Mouse (Mus musculus) heart, embryonic 14.5 days (tissue): ENCODE data around the gene Armc10. TPM values are rescaled to one million over a fixed set of nuclear protein-coding genes. Genes with fewer than 3 reads are reported as not detected.
A peak's percentile ranks its signal among the peaks of the same experiment; 100 is the strongest.

Experiments used
- ATAC-seq: fragments of 200-750 bp; cut with Nextera tagmentation; 2 replicates; pipeline ENCODE4 v1.8.0; 2017; ENCODE audit warnings: low read depth, moderate TSS enrichment; ENCODE audit not compliant: insufficient number of reproducible peaks, insufficient read depth, low FRiP score
- H3K27ac ChIP-seq, 2 experiments: fragments of 200-500 bp in 1 of 2; fragments of 300-500 bp in 1 of 2; sonication (generic) in 1 of 2; replicated peaks in 1 of 2; 2 replicates each; pipeline ENCODE4 v1.5.1; 2012 to 2014; ENCODE audit warnings: low read depth in 2 of 2, low read length in 2 of 2, control low read depth in 1 of 2, mild to moderate bottlenecking in 1 of 2, mixed read lengths in 1 of 2; ENCODE audit not compliant: control insufficient read depth in 1 of 2, insufficient read depth in 1 of 2
- H3K27me3 ChIP-seq: fragments of 300-500 bp; sonication (generic); 2 replicates; pipeline ENCODE4 v1.6.1; 2014; ENCODE audit warnings: mild to moderate bottlenecking, low read length, control low read depth; ENCODE audit not compliant: control insufficient read depth, insufficient read depth
- H3K36me3 ChIP-seq: fragments of 300-500 bp; sonication (generic); 2 replicates; pipeline ENCODE4 v1.6.1; 2014; ENCODE audit warnings: mild to moderate bottlenecking, control low read depth, low read length, mixed read lengths; ENCODE audit not compliant: control insufficient read depth, insufficient read depth
- H3K4me1 ChIP-seq, 2 experiments: fragments of 200-500 bp in 1 of 2; fragments of 300-500 bp in 1 of 2; sonication (generic) in 1 of 2; 2 replicates each; pipeline ENCODE4 v1.6.1; 2012 to 2014; ENCODE audit warnings: low read length in 2 of 2, control low read depth in 1 of 2, mixed read lengths in 1 of 2; ENCODE audit not compliant: control insufficient read depth in 2 of 2, insufficient read depth in 2 of 2
- H3K4me2 ChIP-seq: fragments of 300-500 bp; sonication (generic); 2 replicates; pipeline ENCODE4 v1.6.1; 2014; ENCODE audit warnings: mild to moderate bottlenecking, low read length
- H3K4me3 ChIP-seq, 2 experiments: fragments of 200-500 bp in 1 of 2; fragments of 300-500 bp in 1 of 2; sonication (generic) in 1 of 2; 2 replicates each; pipeline ENCODE4 v1.5.1; 2012 to 2014; ENCODE audit warnings: low read length in 2 of 2, mild to moderate bottlenecking in 2 of 2, control low read depth in 1 of 2, low read depth in 1 of 2, moderate library complexity in 1 of 2; ENCODE audit not compliant: control insufficient read depth in 1 of 2, insufficient read depth in 1 of 2
- H3K9ac ChIP-seq: fragments of 300-500 bp; sonication (generic); 2 replicates; pipeline ENCODE4 v1.6.1; 2014; ENCODE audit warnings: mild to moderate bottlenecking, low read length
- H3K9me3 ChIP-seq: fragments of 300-500 bp; sonication (generic); 2 replicates; pipeline ENCODE4 v1.6.1; 2016; ENCODE audit warnings: low read length, control low read depth; ENCODE audit not compliant: control insufficient read depth
- WGBS: fragments of 180-500 bp; shearing (Covaris S2); extraction: QIAGEN DNeasy Blood & Tissue Kit; methylation state at CpG from one replicate; pipeline ENCODE4 v1.1.7; 2014; 5-methylcytosine and 5-hydroxymethylcytosine counted together
- polyA plus RNA-seq: library from polyadenylated mRNA; unstranded; fragments of >200 nt; fragmentation: Nextera tagmentation; extraction: Ambion mirVana; gene quantifications from 2 replicates; pipeline ENCODE4 v1.2.1, GENCODE M21; 2014

Armc10 gene
- polyA plus RNA-seq, 1 experiment from 2014 or later, result 28.2 TPM

DNA sequence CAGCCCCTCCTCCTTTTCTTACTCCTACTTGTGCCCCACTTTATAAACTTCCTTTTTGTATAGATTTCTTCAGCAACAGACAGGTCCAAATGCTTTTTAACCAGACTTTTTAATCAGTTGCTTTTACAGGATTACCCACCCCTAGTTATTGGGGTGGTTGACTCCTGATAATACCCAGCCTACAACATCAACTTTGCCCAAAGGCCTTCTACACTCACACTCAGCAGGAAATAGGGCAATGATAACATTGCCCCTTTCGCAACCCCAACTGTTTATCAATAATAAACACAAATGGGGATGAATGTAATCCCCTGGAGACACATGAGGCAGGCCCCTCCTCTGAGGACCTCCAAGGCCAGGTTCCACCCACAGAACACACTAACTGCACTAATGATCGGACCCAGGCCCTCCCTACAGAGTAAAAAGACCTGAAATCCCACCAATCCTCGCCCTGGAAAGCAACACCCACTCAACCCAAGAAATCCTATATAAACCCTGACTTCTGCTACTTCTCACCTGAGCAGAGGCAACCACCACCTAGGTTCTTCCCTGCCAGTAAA lies 29.1 kb upstream of the Armc10 start:
- no peak overlapping the region for H3K27ac ChIP-seq
- 67% methylated on average over 3 of the region's 3 CpGs for WGBS
- H3K36me3 ChIP-seq, result no peaks in the 10 kb centered on the region
- H3K27me3 ChIP-seq, result no peaks in the 10 kb centered on the region
- H3K4me1 ChIP-seq, result no peaks in the 10 kb centered on the region
- H3K4me2 ChIP-seq, result no peak overlapping the region
- H3K4me3 ChIP-seq, result no peak overlapping the region
- no peak overlapping the region for H3K9ac ChIP-seq
- no peak for ATAC-seq
- H3K9me3 ChIP-seq, result no peaks in the 10 kb centered on the region

DNA sequence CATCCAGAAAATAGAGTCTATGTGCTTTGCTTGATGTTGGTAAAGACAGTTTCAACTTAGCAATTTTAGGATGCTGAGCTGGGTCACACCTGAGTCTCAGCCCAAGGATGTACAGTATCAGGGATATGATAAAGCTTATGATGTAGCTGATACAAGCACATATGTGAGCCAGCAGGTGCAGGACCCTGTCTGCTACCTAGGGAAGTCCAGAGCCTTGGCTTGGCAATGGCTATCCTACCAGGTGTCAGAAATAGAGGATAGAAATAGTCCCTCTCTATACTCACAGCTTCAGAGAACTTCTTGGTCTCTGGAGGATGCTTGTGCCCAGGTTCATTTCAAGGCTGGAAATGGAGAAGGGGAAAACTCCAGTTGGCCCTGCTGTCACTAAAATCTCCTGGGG lies 19.7 kb upstream of the Armc10 start:
- Histone ChIP-seq H3K9me3 (peaks cover 2% of the 10 kb centered on the region; the same call in 1 of the 2 replicates), H3K27ac (no peak overlapping the region), H3K36me3 (no peaks in the 10 kb centered on the region), H3K4me2 (no peak overlapping the region), H3K27me3 (no peaks in the 10 kb centered on the region), H3K4me3 (no peak overlapping the region), H3K9ac (no peak overlapping the region), H3K4me1 (no peaks in the 10 kb centered on the region)
- no peak for ATAC-seq

DNA sequence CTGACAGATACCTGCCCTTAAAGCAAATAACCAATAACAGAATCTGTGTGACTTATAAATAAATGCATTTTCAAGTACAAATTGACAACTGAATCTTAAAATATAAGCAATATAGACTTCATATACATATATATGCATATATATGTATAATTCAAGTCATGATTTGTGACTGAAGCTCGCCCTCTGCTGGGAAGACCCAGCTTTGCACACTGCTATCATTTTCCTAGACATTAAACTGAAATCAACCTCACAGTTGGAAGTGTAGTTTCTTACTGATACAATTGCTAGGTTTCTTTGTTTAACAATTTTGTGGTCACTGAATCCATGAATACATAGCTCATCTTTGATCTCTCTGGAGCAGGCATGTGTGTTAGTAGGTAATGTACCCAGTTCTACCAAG lies 4.7 kb upstream of the Armc10 start:
- Histone ChIP-seq H3K27ac (no peak overlapping the region), H3K27me3 (peaks cover 3% of the 10 kb centered on the region; the same call in 1 of the 2 replicates), H3K9me3 (no peaks in the 10 kb centered on the region), H3K4me2 (no peak overlapping the region), H3K36me3 (no peaks in the 10 kb centered on the region), H3K9ac (no peak overlapping the region), H3K4me1 (peaks cover 0 to 4% of the 10 kb centered on the region in 2 experiments; a peak in 1 of 4 replicates), H3K4me3 (no peak overlapping the region)
- WGBS, result 0% methylated on average over 1 of the region's 1 CpGs
- no peak for ATAC-seq

DNA sequence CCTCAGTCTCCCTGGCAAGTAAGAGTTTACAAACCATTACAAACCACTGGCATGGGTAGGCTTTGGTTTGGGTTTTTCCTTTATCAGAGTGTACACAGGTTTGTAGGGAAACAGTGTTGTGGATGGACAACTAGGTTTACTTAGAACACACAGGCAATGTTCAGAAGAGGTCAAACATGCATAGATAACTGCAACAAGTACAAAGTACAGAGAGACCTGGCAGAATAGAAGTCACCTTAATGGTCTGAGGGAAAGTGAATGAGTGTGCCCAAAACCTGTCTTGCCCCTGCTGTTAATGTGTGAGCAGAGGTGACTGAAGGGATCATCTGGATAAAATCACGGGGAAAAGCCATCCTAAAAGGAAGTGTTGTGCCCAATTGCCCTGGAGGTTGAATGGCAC lies 2.0 kb upstream of the Armc10 start:
- Histone ChIP-seq H3K9me3 (no peaks in the 10 kb centered on the region), H3K4me3 (no peak overlapping the region), H3K4me2 (no peak overlapping the region), H3K4me1 (peaks cover 7 to 12% of the 10 kb centered on the region in 2 experiments; a peak in 3 of 4 replicates), H3K9ac (no peak overlapping the region), H3K27me3 (peaks cover 3% of the 10 kb centered on the region; the same call in 1 of the 2 replicates), H3K36me3 (peaks cover 7% of the 10 kb centered on the region), H3K27ac (no peak overlapping the region)
- 59% methylated on average over 1 of the region's 1 CpGs for WGBS
- ATAC-seq, result no peak

DNA sequence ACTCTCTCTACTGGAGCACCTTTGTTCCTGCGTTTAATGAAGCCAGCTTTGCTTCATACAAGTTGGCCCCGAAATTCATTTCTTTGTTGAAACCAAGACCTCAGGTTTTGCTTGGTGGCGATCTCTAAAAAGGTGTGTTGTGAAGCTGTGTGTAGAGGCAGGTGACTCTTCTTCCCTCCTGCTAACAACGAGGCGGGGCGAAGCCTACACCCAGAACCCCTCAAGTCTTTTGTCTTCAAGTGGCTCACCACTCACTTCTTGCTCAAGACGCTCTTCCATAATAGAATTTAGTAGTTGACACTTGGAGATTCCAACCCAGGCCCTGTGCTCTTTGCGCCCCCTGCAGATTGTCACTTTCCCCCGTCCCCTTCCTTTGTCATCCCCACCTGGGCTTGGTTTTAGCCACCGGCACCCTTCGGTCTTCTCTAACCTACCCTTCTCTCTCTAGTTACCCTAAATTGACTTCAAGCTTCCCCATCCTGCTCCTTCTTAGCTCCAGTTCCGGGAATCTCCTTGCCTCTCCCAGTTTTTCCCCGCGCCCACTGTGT lies 648 bp upstream of the Armc10 start:
- no peak; the same call in 1 of the 2 replicates for ATAC-seq
- Histone ChIP-seq H3K4me3 (peak overlapping the region; percentile 34 to 82), H3K9me3 (no peaks in the 10 kb centered on the region), H3K36me3 (peaks cover 20% of the 10 kb centered on the region), H3K27ac (no peak overlapping the region), H3K4me2 (peak overlapping the region; percentile 78), H3K4me1 (peaks cover 7 to 12% of the 10 kb centered on the region in 2 experiments; a peak in 3 of 4 replicates), H3K9ac (peak overlapping the region; percentile 45; the same call in 1 of the 2 replicates), H3K27me3 (peaks cover 3% of the 10 kb centered on the region; the same call in 1 of the 2 replicates)
- WGBS, result 11% methylated on average over 14 of the region's 14 CpGs

DNA sequence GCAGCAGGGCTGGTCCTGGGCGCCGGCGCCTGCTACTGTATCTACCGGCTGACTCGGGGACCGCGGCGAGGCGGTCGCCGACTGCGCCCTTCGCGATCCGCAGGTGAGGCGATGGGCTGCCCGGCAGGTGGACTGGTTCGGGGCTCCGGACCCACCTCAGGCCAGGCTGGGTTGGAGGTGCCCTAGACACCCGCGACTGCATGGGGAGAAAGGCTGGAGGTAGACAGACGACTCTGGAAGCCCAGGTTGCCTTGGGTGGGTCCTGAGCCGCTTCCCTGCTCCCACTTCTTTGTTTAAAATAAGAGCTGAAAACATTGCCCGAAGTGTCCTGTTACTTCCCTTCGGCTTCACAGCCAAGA lies 499 bp downstream of the Armc10 start:
- Histone ChIP-seq H3K27ac (peak overlapping the region; percentile 66 to 79), H3K4me2 (peak overlapping the region; percentile 78), H3K4me1 (peaks cover 7 to 12% of the 10 kb centered on the region in 2 experiments; a peak in 3 of 4 replicates), H3K9ac (peak overlapping the region; percentile 94), H3K27me3 (peaks cover 3% of the 10 kb centered on the region; the same call in 1 of the 2 replicates), H3K36me3 (peaks cover 32% of the 10 kb centered on the region), H3K9me3 (no peaks in the 10 kb centered on the region), H3K4me3 (peak overlapping the region; percentile 82 to 83)
- ATAC-seq, result no peak
- 1% methylated on average over 25 of the region's 25 CpGs for WGBS

DNA sequence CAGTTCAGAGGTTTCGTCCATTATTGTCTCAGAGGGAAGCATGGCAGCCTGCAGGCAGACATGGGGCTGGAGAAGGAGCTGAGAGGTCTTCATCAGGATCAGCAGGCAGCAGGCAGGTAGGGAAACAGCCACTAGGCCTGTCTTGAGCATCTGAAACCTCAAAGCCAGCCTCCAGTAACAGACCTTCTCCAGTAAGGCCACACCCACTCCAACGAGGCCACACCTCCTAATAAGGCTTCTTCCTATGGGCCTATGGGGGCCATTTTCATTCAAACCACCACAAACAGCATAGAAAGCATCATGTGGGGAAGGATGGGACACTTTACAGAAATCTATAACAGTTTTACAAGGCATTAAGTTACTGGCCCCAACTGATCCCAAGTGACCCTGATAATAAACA lies 5.1 kb downstream of the Armc10 start:
- whole genome bisulfite sequencing, result 83% methylated on average over 2 of the region's 2 CpGs
- Histone ChIP-seq H3K4me3 (no peak overlapping the region), H3K4me1 (peaks cover 2 to 12% of the 10 kb centered on the region in 2 experiments; a peak in 2 of 4 replicates), H3K9me3 (no peaks in the 10 kb centered on the region), H3K27me3 (no peaks in the 10 kb centered on the region), H3K36me3 (peaks cover 66% of the 10 kb centered on the region), H3K27ac (no peak overlapping the region), H3K9ac (no peak overlapping the region), H3K4me2 (no peak overlapping the region)
- ATAC-seq, result no peak
